In genomic region chr6:28430795-28431537, GRCm38 (mm10) we compare ENCODE assay signal across 1 mouse cellular context.
TF ChIP-seq lines count a peak whose summit lies in the region.

No protein-coding gene starts in this region.

TF ChIP-seq in ES-E14, 5 proteins besides CTCF, POLR2A, EP300 and RAD21 (continued from another document):
- TF ChIP-seq HCFC1 (IDR thresholded peaks at IDR 0.05; ENCODE audit: borderline replicate concordance, insufficient read depth, low read length) (no peak), ZC3H11A (IDR thresholded peaks at IDR 0.05; ENCODE audit: borderline replicate concordance, low read depth, low read length) (no peak)
